Mouse (Mus musculus): ENCODE measurements around the gene Olfr1417.

DNA sequence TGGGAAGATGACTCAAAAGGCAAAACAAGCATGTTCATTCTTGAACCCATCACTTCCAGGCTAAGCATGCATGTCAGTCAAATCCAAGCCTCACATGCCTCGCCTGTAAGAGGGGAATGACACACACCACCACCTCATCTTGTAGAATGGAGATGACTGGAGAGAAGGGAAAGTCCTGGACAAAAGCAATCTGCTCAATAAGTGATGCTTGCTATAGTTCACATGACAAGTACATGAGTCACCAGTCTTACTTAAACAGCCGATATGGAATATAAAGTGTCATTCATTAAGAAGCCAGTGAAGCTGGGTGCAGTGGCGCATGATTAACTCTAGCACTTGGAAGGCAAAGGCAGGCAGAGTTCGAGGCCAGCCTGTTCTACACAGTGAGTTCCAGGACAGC is 25.9 kb downstream of the Olfr1417 start:
- TF ChIP-seq CTCF (IDR thresholded peaks at IDR 0.05; ENCODE audit: borderline replicate concordance, insufficient read depth, low read depth, low read length) = no peak
- no peak for TF ChIP-seq POLR2A (IDR thresholded peaks at IDR 0.05; ENCODE audit: borderline replicate concordance, insufficient read depth, low read length)
